Mouse (Mus musculus) megakaryocyte, embryonic 14.5 days (primary cell): ENCODE data around the gene Gfod1.

Source experiments
- FLI1 ChIP-seq: IDR thresholded peaks from 2 replicates; pipeline ENCODE4 v1.6.1; 2012; ENCODE audit warnings: low read length, inconsistent platforms, mixed read lengths
- GATA1 ChIP-seq: IDR thresholded peaks from 3 replicates; pipeline ENCODE4 v1.6.1; 2012; ENCODE audit warnings: mixed read lengths, low read length, inconsistent platforms, borderline replicate concordance

- TF ChIP-seq GATA1 (no peak), FLI1 (no peak)
Measured at GRCm38 (mm10) chr13:43173262-43173661, 130.7 kb downstream of the Gfod1 start.
